Comparison of ENCODE assay signal across 9 mouse cellular contexts in genomic region chr11:55012551-55013521, GRCm38 (mm10). TPM values are rescaled to one million over a fixed set of nuclear protein-coding genes. Genes with fewer than 3 reads are reported as not detected.
DNase-seq lines count a peak whose midpoint lies in the region; ATAC-seq and TF ChIP-seq lines count a peak whose summit lies in the region.
"Had no signal": no experiment of that assay in that cellular context is flagged by ENCODE, and none has a peak within 500 bp of the region (broad histone marks: within the 10 kb centered on the region; RNA-seq: fewer than 3 reads in every experiment).

No protein-coding gene starts in this region.

- H3K36me3 ChIP-seq in CH12.LX (replicated peaks in 1 of 2; ENCODE audit: control insufficient read depth in 1 of 2, insufficient read depth in 1 of 2, low read length in 1 of 2), result peaks cover 61 to 94% of the 10 kb centered on the region in 2 experiments
- peaks cover 50% of the 10 kb centered on the region for H3K36me3 ChIP-seq in lung, embryonic 16.5 days (ENCODE audit: control insufficient read depth, insufficient read depth, low read length)

- TF ChIP-seq EP300 in CH12.LX (IDR thresholded peaks at IDR 0.05; ENCODE audit: low read length), result no peak

- H3K27ac ChIP-seq in CH12.LX (ENCODE audit: insufficient read depth, low read depth), result no peak overlapping the region
- H3K27ac ChIP-seq in lung, embryonic 16.5 days (ENCODE audit: low read length), result peak overlapping the region; percentile 10; the same call in 1 of the 2 replicates

- TF ChIP-seq CTCF in CH12.LX (conservative IDR thresholded peaks at IDR 0.05 in 1 of 2, IDR thresholded peaks at IDR 0.05 in 1 of 2; ENCODE audit: low read depth in 2 of 2, low read length in 2 of 2), result peak; percentile 10 to 63; a peak in 2 of 4 replicates

- H3K27me3 ChIP-seq in CH12.LX (replicated peaks), result no peaks in the 10 kb centered on the region
- no peaks in the 10 kb centered on the region for H3K27me3 ChIP-seq in lung, embryonic 16.5 days (ENCODE audit: control insufficient read depth, insufficient read depth, low read depth, low read length)

- no peaks in the 10 kb centered on the region for H3K9me3 ChIP-seq in CH12.LX (replicated peaks; ENCODE audit: low read length)
- H3K9me3 ChIP-seq in lung, embryonic 16.5 days (ENCODE audit: control insufficient read depth, low read length), result no peaks in the 10 kb centered on the region

- peak; percentile 13 for TF ChIP-seq RAD21 in CH12.LX (IDR thresholded peaks at IDR 0.05; ENCODE audit: low read depth, low read length)

- H3K9ac ChIP-seq in CH12.LX (ENCODE audit: insufficient read depth, low read depth), result no peak overlapping the region
- H3K9ac ChIP-seq in lung, embryonic 16.5 days (ENCODE audit: low read length), result no peak overlapping the region

- no peak overlapping the region for H3K4me3 ChIP-seq in CH12.LX (replicated peaks in 1 of 3; ENCODE audit: low read depth in 2 of 3, low read length in 2 of 3, poor library complexity in 1 of 3)
- no peak overlapping the region for H3K4me3 ChIP-seq in lung, embryonic 16.5 days (ENCODE audit: low read length)

- in situ Hi-C loops in CH12.LX (cut with MboI; ENCODE audit: low pct_ligation_motif_present, low pct_unique_long_range_greater_than_20kb, low sequenced_read_pairs), result no loop called here

- ATAC-seq in lung, embryonic 16.5 days (ENCODE audit: low read depth), result peak; percentile 66

- no peak overlapping the region for H3K4me2 ChIP-seq in CH12.LX (ENCODE audit: insufficient read depth, low read depth, poor library complexity, severe bottlenecking)
- no peak overlapping the region for H3K4me2 ChIP-seq in lung, embryonic 16.5 days (ENCODE audit: low read depth, low read length)

- TF ChIP-seq POLR2A in CH12.LX (IDR thresholded peaks at IDR 0.05; ENCODE audit: low read depth, low read length), result no peak

- dilution Hi-C loops in CH12.LX (cut with MboI; ENCODE audit: extremely low pct_ligation_motif_present, extremely low pct_unique_long_range_greater_than_20kb, low sequenced_read_pairs), result no loop called here

- DNase-seq in embryo, embryonic 9.5 days (ENCODE audit: extremely low spot score), result peak; percentile 17
- no peak for DNase-seq in embryo, embryonic 10 days (ENCODE audit: low spot score)
- DNase-seq in CH12.LX (ENCODE audit: extremely low read depth), result no peak
- DNase-seq in gastrocnemius, postnatal 25 days, result peak; percentile 53
- DNase-seq in cerebellum, postnatal 14 days, result no peak
- DNase-seq in layer of hippocampus, postnatal 36 days, result no peak
- no peak for DNase-seq in layer of hippocampus, postnatal 10 days (ENCODE audit: low spot score in 2 of 2)
- DNase-seq: cerebellum, adult 9-11 months had no signal

- H3K79me2 ChIP-seq in CH12.LX (replicated peaks; ENCODE audit: control insufficient read depth, extremely low read depth, insufficient read depth, poor library complexity, severe bottlenecking), result no peaks in the 10 kb centered on the region

- H3K4me1 ChIP-seq in CH12.LX (ENCODE audit: control insufficient read depth in 1 of 2, insufficient read depth in 2 of 2), result peaks cover 9 to 50% of the 10 kb centered on the region in 2 experiments
- peaks cover 6% of the 10 kb centered on the region for H3K4me1 ChIP-seq in lung, embryonic 16.5 days (replicated peaks; ENCODE audit: control insufficient read depth, insufficient read depth, low read length)

- WGBS in lung, embryonic 16.5 days, result 67% methylated on average over 5 of the region's 5 CpGs

TF ChIP-seq in CH12.LX, 34 proteins besides CTCF, POLR2A, EP300 and RAD21:
- 0 out of 2 replicates have a peak, but pooled peaks have one; percentile 25 for TF ChIP-seq MYC (IDR thresholded peaks at IDR 0.05; ENCODE audit: low read depth, low read length)
- TF ChIP-seq ZMIZ1 (IDR thresholded peaks at IDR 0.05; ENCODE audit: low read depth, low read length), result no peak
- TF ChIP-seq SMC3 (IDR thresholded peaks at IDR 0.05; ENCODE audit: low read depth, low read length), result peak; percentile 43
- TF ChIP-seq E2F4 (IDR thresholded peaks at IDR 0.05; ENCODE audit: insufficient replicate concordance, low read depth, low read length), result no peak

RNA-seq across cellular contexts. Expression of gene Anxa6, which starts 20.4 kb away (rescaled TPM):
- total RNA-seq in CH12.LX (2012; rRNA removed), result 163 and 168 TPM in 2 replicates
- total RNA-seq in CH12.LX (2014; rRNA removed), result 115 and 125 TPM in 2 replicates
- 162 and 163 TPM in 2 replicates for polyA plus RNA-seq in CH12.LX (2012; ENCODE audit: insufficient read length, low read depth)
- 100 to 1,000 TPM; 180 to 209 TPM for total RNA-seq in gastrocnemius, postnatal 25 days (2021)
- polyA plus RNA-seq in lung, embryonic 16.5 days (2015; fragmentation: Nextera tagmentation; extraction: Ambion mirVana), result 406 and 415 TPM in 2 replicates
- total RNA-seq in layer of hippocampus, postnatal 36 days (2021), result 10 to 100 TPM; 95.8 to 96.4 TPM
- 10 to 100 TPM; 88.4 to 88.7 TPM for total RNA-seq in layer of hippocampus, postnatal 10 days (2021)

RNA-seq across cellular contexts. Expression of gene Tnip1, which starts 50.1 kb away (rescaled TPM):
- total RNA-seq in CH12.LX (2012; rRNA removed), result 67.8 and 76.2 TPM in 2 replicates
- 34.9 and 36.1 TPM in 2 replicates for total RNA-seq in CH12.LX (2014; rRNA removed)
- 134 and 137 TPM in 2 replicates for polyA plus RNA-seq in CH12.LX (2012; ENCODE audit: insufficient read length, low read depth)
- 10 to 100 TPM; 27.6 to 31.9 TPM for total RNA-seq in gastrocnemius, postnatal 25 days (2021)
- polyA plus RNA-seq in lung, embryonic 16.5 days (2015; fragmentation: Nextera tagmentation; extraction: Ambion mirVana), result 18.7 and 19.2 TPM in 2 replicates
- total RNA-seq in layer of hippocampus, postnatal 36 days (2021), result 10 to 100 TPM; 34.2 to 36.6 TPM
- 10 to 100 TPM; 29.0 to 32.2 TPM for total RNA-seq in layer of hippocampus, postnatal 10 days (2021)

Comparison
In these comparisons a context has a peak if more than half of its experiments do, and no peak if none do; other contexts are left out.
1. DNase-seq: peak in embryo, embryonic 9.5 days (single experiment) and gastrocnemius, postnatal 25 days (single experiment); none in embryo, embryonic 10 days (single experiment), CH12.LX (single experiment), cerebellum, postnatal 14 days (0 of 2), layer of hippocampus, postnatal 36 days (0 of 2) and layer of hippocampus, postnatal 10 days (0 of 2).